Mouse (Mus musculus) stomach, embryonic 15.5 days (tissue): ENCODE measurements around the gene Raver1. TPM values are rescaled to one million over a fixed set of nuclear protein-coding genes. Genes with fewer than 3 reads are reported as not detected.

Source experiments
- ATAC-seq: fragments of 200-750 bp; cut with Nextera tagmentation; 2 replicates; pipeline ENCODE4 v1.8.0; 2017; ENCODE audit warnings: low read depth, moderate number of reproducible peaks, moderate TSS enrichment; ENCODE audit not compliant: insufficient read depth, low FRiP score
- H3K27ac ChIP-seq: fragments of 300-500 bp; sonication (generic); 2 replicates; pipeline ENCODE4 v1.5.1; 2015; ENCODE audit warnings: mild to moderate bottlenecking, inconsistent platforms
- H3K27me3 ChIP-seq: fragments of 300-500 bp; sonication (generic); replicated peaks from 2 replicates; pipeline ENCODE4 v1.6.1; 2015; ENCODE audit warnings: inconsistent platforms
- H3K36me3 ChIP-seq: fragments of 300-500 bp; sonication (generic); 2 replicates; pipeline ENCODE4 v1.6.1; 2015; ENCODE audit warnings: inconsistent platforms
- H3K4me1 ChIP-seq: fragments of 300-500 bp; sonication (generic); 2 replicates; pipeline ENCODE4 v1.6.1; 2015; ENCODE audit warnings: inconsistent platforms
- H3K4me2 ChIP-seq: fragments of 300-500 bp; sonication (generic); 2 replicates; pipeline ENCODE4 v1.6.1; 2015; ENCODE audit warnings: mild to moderate bottlenecking, inconsistent platforms
- H3K4me3 ChIP-seq: fragments of 300-500 bp; sonication (generic); replicated peaks from 2 replicates; pipeline ENCODE4 v1.5.1; 2015; ENCODE audit warnings: inconsistent platforms
- H3K9ac ChIP-seq: fragments of 300-500 bp; sonication (generic); 2 replicates; pipeline ENCODE4 v1.6.1; 2015; ENCODE audit warnings: inconsistent platforms
- H3K9me3 ChIP-seq: fragments of 300-500 bp; sonication (generic); 2 replicates; pipeline ENCODE4 v1.6.1; 2016; ENCODE audit warnings: inconsistent platforms
- WGBS: fragments of 180-500 bp; shearing (Covaris S2); methylation state at CpG from one replicate; pipeline ENCODE4 v1.1.7; 2015; 5-methylcytosine and 5-hydroxymethylcytosine counted together
- polyA plus RNA-seq: library from polyadenylated mRNA; unstranded; fragments of >200 nt; fragmentation: Nextera tagmentation; extraction: Ambion mirVana; gene quantifications from 2 replicates; pipeline ENCODE4 v1.2.1, GENCODE M21; 2015

Raver1 gene
- polyA plus RNA-seq, result 48.3 and 60.9 TPM in 2 replicates

- WGBS, result under 1% methylated on average over 54 of the region's 54 CpGs
- H3K27ac ChIP-seq, result peak within 1 kb of the TSS; percentile 92
- peak within 1 kb of the TSS; percentile 75 for H3K4me3 ChIP-seq
- peak within 1 kb of the TSS; percentile 71 for H3K4me2 ChIP-seq
- peak; percentile 100 for ATAC-seq
- H3K9ac ChIP-seq, result peak within 1 kb of the TSS; percentile 62
- no peaks in the 10 kb centered on the region for H3K9me3 ChIP-seq
- peaks cover 11% of the 10 kb centered on the region for H3K4me1 ChIP-seq
- H3K36me3 ChIP-seq, result peaks cover 28% of the 10 kb centered on the region
- H3K27me3 ChIP-seq, result no peaks in the 10 kb centered on the region
These were observed at the start of gene Raver1, which contains the start of gene Gm38431 for GRCm38 (mm10) chr9:21091707-21092320. Raver1 (minus strand) TSS chr9:21092008. Gm38431 (minus strand) TSS chr9:21091997.

GRCm38 (mm10) chr9:21138386-21138785 is 46.6 kb upstream of the Raver1 start:
- no peak overlapping the region for H3K4me2 ChIP-seq
- no peak overlapping the region for H3K27ac ChIP-seq
- H3K4me1 ChIP-seq, result no peaks in the 10 kb centered on the region; the same call in 1 of the 2 replicates
- H3K36me3 ChIP-seq, result peaks cover 47% of the 10 kb centered on the region
- 73% methylated on average over 4 of the region's 4 CpGs for WGBS
- no peak overlapping the region for H3K9ac ChIP-seq
- ATAC-seq, result no peak
- no peaks in the 10 kb centered on the region for H3K9me3 ChIP-seq
- no peaks in the 10 kb centered on the region for H3K27me3 ChIP-seq
- H3K4me3 ChIP-seq, result no peak overlapping the region

GRCm38 (mm10) chr9:21137229-21137628 is 45.4 kb upstream of the Raver1 start:
- peaks cover 38% of the 10 kb centered on the region for H3K36me3 ChIP-seq
- no peak overlapping the region for H3K27ac ChIP-seq
- no peak overlapping the region for H3K9ac ChIP-seq
- no peak overlapping the region for H3K4me2 ChIP-seq
- H3K4me3 ChIP-seq, result no peak overlapping the region
- H3K27me3 ChIP-seq, result no peaks in the 10 kb centered on the region
- no peaks in the 10 kb centered on the region for H3K9me3 ChIP-seq
- ATAC-seq, result peak; percentile 41; the same call in 1 of the 2 replicates
- 63% methylated on average over 3 of the region's 3 CpGs for WGBS
- no peaks in the 10 kb centered on the region; the same call in 1 of the 2 replicates for H3K4me1 ChIP-seq

- no peaks in the 10 kb centered on the region; the same call in 1 of the 2 replicates for H3K4me1 ChIP-seq
- WGBS, result 69% methylated on average over 6 of the region's 6 CpGs
- ATAC-seq, result no peak
- no peaks in the 10 kb centered on the region for H3K9me3 ChIP-seq
- no peak overlapping the region for H3K27ac ChIP-seq
- H3K36me3 ChIP-seq, result peaks cover 29% of the 10 kb centered on the region
- no peak overlapping the region for H3K4me2 ChIP-seq
- no peak overlapping the region for H3K4me3 ChIP-seq
- no peak overlapping the region for H3K9ac ChIP-seq
- H3K27me3 ChIP-seq, result no peaks in the 10 kb centered on the region
These were observed 44.6 kb upstream of the Raver1 start for GRCm38 (mm10) chr9:21136401-21136800.

GRCm38 (mm10) chr9:21135941-21136381 is 44.2 kb upstream of the Raver1 start:
- Histone ChIP-seq H3K27me3 (no peaks in the 10 kb centered on the region), H3K27ac (no peak overlapping the region), H3K9me3 (no peaks in the 10 kb centered on the region), H3K4me3 (no peak overlapping the region), H3K9ac (no peak overlapping the region), H3K36me3 (peaks cover 25% of the 10 kb centered on the region), H3K4me1 (no peaks in the 10 kb centered on the region; the same call in 1 of the 2 replicates), H3K4me2 (no peak overlapping the region)
- 68% methylated on average over 1 of the region's 1 CpGs for WGBS
- no peak for ATAC-seq

- Histone ChIP-seq H3K27ac (peak overlapping the region; percentile 26; the same call in 1 of the 2 replicates), H3K4me2 (no peak overlapping the region), H3K9ac (no peak overlapping the region), H3K27me3 (no peaks in the 10 kb centered on the region), H3K9me3 (no peaks in the 10 kb centered on the region), H3K36me3 (peaks cover 20% of the 10 kb centered on the region), H3K4me1 (peaks cover 3% of the 10 kb centered on the region; the same call in 1 of the 2 replicates), H3K4me3 (no peak overlapping the region)
- WGBS, result 71% methylated on average over 4 of the region's 4 CpGs
- ATAC-seq, result no peak
These were observed 43.6 kb upstream of the Raver1 start for GRCm38 (mm10) chr9:21135329-21135890.

GRCm38 (mm10) chr9:21134595-21135328 is 43.0 kb upstream of the Raver1 start:
- no peaks in the 10 kb centered on the region for H3K9me3 ChIP-seq
- WGBS, result 61% methylated on average over 9 of the region's 9 CpGs
- H3K4me1 ChIP-seq, result peaks cover 3% of the 10 kb centered on the region; the same call in 1 of the 2 replicates
- ATAC-seq, result no peak
- H3K9ac ChIP-seq, result no peak overlapping the region
- H3K4me2 ChIP-seq, result no peak overlapping the region
- H3K4me3 ChIP-seq, result no peak overlapping the region
- no peaks in the 10 kb centered on the region for H3K27me3 ChIP-seq
- peaks cover 13% of the 10 kb centered on the region for H3K36me3 ChIP-seq
- peak overlapping the region; percentile 26; the same call in 1 of the 2 replicates for H3K27ac ChIP-seq

- H3K27me3 ChIP-seq, result no peaks in the 10 kb centered on the region
- H3K4me3 ChIP-seq, result no peak overlapping the region
- peaks cover 3% of the 10 kb centered on the region; the same call in 1 of the 2 replicates for H3K4me1 ChIP-seq
- no peak overlapping the region for H3K9ac ChIP-seq
- no peaks in the 10 kb centered on the region; the same call in none of the 2 replicates for H3K36me3 ChIP-seq
- WGBS, result 70% methylated on average over 9 of the region's 9 CpGs
- ATAC-seq, result no peak
- no peak overlapping the region for H3K4me2 ChIP-seq
- no peaks in the 10 kb centered on the region for H3K9me3 ChIP-seq
- no peak overlapping the region for H3K27ac ChIP-seq
These were observed 41.4 kb upstream of the Raver1 start for GRCm38 (mm10) chr9:21133064-21133707.

GRCm38 (mm10) chr9:21132102-21132775 is 40.4 kb upstream of the Raver1 start:
- Histone ChIP-seq H3K27ac (no peak overlapping the region), H3K9me3 (no peaks in the 10 kb centered on the region), H3K4me3 (no peak overlapping the region), H3K4me1 (peaks cover 3% of the 10 kb centered on the region; the same call in 1 of the 2 replicates), H3K4me2 (no peak overlapping the region), H3K9ac (no peak overlapping the region), H3K36me3 (peaks cover 5% of the 10 kb centered on the region; the same call in 1 of the 2 replicates), H3K27me3 (no peaks in the 10 kb centered on the region)
- no peak for ATAC-seq
- WGBS, result 76% methylated on average over 12 of the region's 12 CpGs

- Histone ChIP-seq H3K9ac (peak within 1 kb of the TSS; percentile 63; the same call in 1 of the 2 replicates), H3K27me3 (no peaks in the 10 kb centered on the region), H3K4me2 (peak within 1 kb of the TSS; percentile 65), H3K9me3 (no peaks in the 10 kb centered on the region), H3K36me3 (0 out of 2 replicates have a peak, but pooled peaks cover 9% of the 10 kb centered on the region), H3K27ac (peak within 1 kb of the TSS; percentile 52), H3K4me3 (peak within 1 kb of the TSS; percentile 70), H3K4me1 (peaks cover 3% of the 10 kb centered on the region; the same call in 1 of the 2 replicates)
- ATAC-seq, result peak; percentile 97
- 5% methylated on average over 37 of the region's 37 CpGs for WGBS
These were observed 39.5 kb upstream of the Raver1 start, which contains the start of gene Tyk2 for GRCm38 (mm10) chr9:21131059-21131956. Tyk2 (minus strand) TSS chr9:21131243.
